Mouse (Mus musculus): ENCODE measurements around the gene Gm49336. TPM values are rescaled to one million over a fixed set of nuclear protein-coding genes. Genes with fewer than 3 reads are reported as not detected.

Gene Gm49336
- polyA plus RNA-seq, 1 experiment: 28.0 TPM

- Histone ChIP-seq H3K4me3 (ENCODE audit: insufficient read depth, low read length) (peak overlapping the region; percentile 95), H3K4me1 (ENCODE audit: control insufficient read depth, insufficient read depth, low read length) (peaks cover 9% of the 10 kb centered on the region), H3K27ac (ENCODE audit: insufficient read depth, low read depth, low read length) (no peak overlapping the region)
- no peak for TF ChIP-seq POLR2A (IDR thresholded peaks at IDR 0.05; ENCODE audit: borderline replicate concordance, low read depth, low read length)
- TF ChIP-seq CTCF (IDR thresholded peaks at IDR 0.05; ENCODE audit: low read depth, low read length): no peak
Observed at GRCm38 (mm10) chr14:60250366-60250765, 941 bp downstream of the Gm49336 start.

- H3K4me3 ChIP-seq (ENCODE audit: insufficient read depth, low read length): no peak overlapping the region
- TF ChIP-seq POLR2A (IDR thresholded peaks at IDR 0.05; ENCODE audit: borderline replicate concordance, low read depth, low read length) (no peak), CTCF (IDR thresholded peaks at IDR 0.05; ENCODE audit: low read depth, low read length) (no peak)
- H3K27ac ChIP-seq (ENCODE audit: insufficient read depth, low read depth, low read length): no peak overlapping the region
- no peaks in the 10 kb centered on the region for H3K4me1 ChIP-seq (ENCODE audit: control insufficient read depth, insufficient read depth, low read length)
Observed at GRCm38 (mm10) chr14:60238551-60238950, 12.8 kb downstream of the Gm49336 start.

- no peak overlapping the region for H3K4me3 ChIP-seq (ENCODE audit: insufficient read depth, low read length)
- no peak for TF ChIP-seq POLR2A (IDR thresholded peaks at IDR 0.05; ENCODE audit: borderline replicate concordance, low read depth, low read length)
- no peak for TF ChIP-seq CTCF (IDR thresholded peaks at IDR 0.05; ENCODE audit: low read depth, low read length)
- no peaks in the 10 kb centered on the region; the same call in 1 of the 2 replicates for H3K4me1 ChIP-seq (ENCODE audit: control insufficient read depth, insufficient read depth, low read length)
- H3K27ac ChIP-seq (ENCODE audit: insufficient read depth, low read depth, low read length): no peak overlapping the region
Observed at GRCm38 (mm10) chr14:60219886-60220285, 31.4 kb downstream of the Gm49336 start.

GRCm38 (mm10) chr14:60217616-60218015 lies 33.7 kb downstream of the Gm49336 start:
- no peaks in the 10 kb centered on the region for H3K4me1 ChIP-seq (ENCODE audit: control insufficient read depth, insufficient read depth, low read length)
- H3K27ac ChIP-seq (ENCODE audit: insufficient read depth, low read depth, low read length): no peak overlapping the region
- TF ChIP-seq POLR2A (IDR thresholded peaks at IDR 0.05; ENCODE audit: borderline replicate concordance, low read depth, low read length): no peak
- no peak for TF ChIP-seq CTCF (IDR thresholded peaks at IDR 0.05; ENCODE audit: low read depth, low read length)
- H3K4me3 ChIP-seq (ENCODE audit: insufficient read depth, low read length): no peak overlapping the region

DNA sequence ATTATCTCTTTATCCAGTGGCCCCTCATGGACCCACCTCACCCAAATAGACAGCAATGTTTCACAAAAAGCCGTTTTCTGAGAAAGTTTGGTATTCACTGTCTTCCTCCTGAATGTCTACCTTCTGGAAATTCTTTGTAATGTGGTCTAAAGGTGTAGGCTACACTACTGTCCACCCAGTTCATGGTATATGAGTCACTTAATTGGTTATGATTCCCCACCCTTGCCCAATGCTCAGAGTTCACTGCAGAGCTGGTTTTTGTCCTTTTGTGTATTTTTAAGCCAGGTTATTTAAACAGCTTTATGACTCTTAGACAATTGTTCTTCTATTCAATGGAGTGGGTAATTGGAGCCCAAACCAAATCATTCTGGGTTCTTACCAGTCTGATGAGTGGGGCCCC lies 35.2 kb downstream of the Gm49336 start:
- Histone ChIP-seq H3K4me1 (ENCODE audit: control insufficient read depth, insufficient read depth, low read length) (no peaks in the 10 kb centered on the region), H3K27ac (ENCODE audit: insufficient read depth, low read depth, low read length) (no peak overlapping the region), H3K4me3 (ENCODE audit: insufficient read depth, low read length) (no peak overlapping the region)
- TF ChIP-seq CTCF (IDR thresholded peaks at IDR 0.05; ENCODE audit: low read depth, low read length): no peak
- no peak for TF ChIP-seq POLR2A (IDR thresholded peaks at IDR 0.05; ENCODE audit: borderline replicate concordance, low read depth, low read length)

- Histone ChIP-seq H3K27ac (ENCODE audit: insufficient read depth, low read depth, low read length) (no peak overlapping the region), H3K4me3 (ENCODE audit: insufficient read depth, low read length) (no peak overlapping the region), H3K4me1 (ENCODE audit: control insufficient read depth, insufficient read depth, low read length) (no peaks in the 10 kb centered on the region)
- TF ChIP-seq CTCF (IDR thresholded peaks at IDR 0.05; ENCODE audit: low read depth, low read length) (no peak), POLR2A (IDR thresholded peaks at IDR 0.05; ENCODE audit: borderline replicate concordance, low read depth, low read length) (no peak)
Observed at GRCm38 (mm10) chr14:60215000-60215399, 36.3 kb downstream of the Gm49336 start.

GRCm38 (mm10) chr14:60214040-60214439 lies 37.3 kb downstream of the Gm49336 start:
- Histone ChIP-seq H3K4me3 (ENCODE audit: insufficient read depth, low read length) (no peak overlapping the region), H3K4me1 (ENCODE audit: control insufficient read depth, insufficient read depth, low read length) (no peaks in the 10 kb centered on the region), H3K27ac (ENCODE audit: insufficient read depth, low read depth, low read length) (no peak overlapping the region)
- TF ChIP-seq CTCF (IDR thresholded peaks at IDR 0.05; ENCODE audit: low read depth, low read length) (no peak), POLR2A (IDR thresholded peaks at IDR 0.05; ENCODE audit: borderline replicate concordance, low read depth, low read length) (no peak)

DNA sequence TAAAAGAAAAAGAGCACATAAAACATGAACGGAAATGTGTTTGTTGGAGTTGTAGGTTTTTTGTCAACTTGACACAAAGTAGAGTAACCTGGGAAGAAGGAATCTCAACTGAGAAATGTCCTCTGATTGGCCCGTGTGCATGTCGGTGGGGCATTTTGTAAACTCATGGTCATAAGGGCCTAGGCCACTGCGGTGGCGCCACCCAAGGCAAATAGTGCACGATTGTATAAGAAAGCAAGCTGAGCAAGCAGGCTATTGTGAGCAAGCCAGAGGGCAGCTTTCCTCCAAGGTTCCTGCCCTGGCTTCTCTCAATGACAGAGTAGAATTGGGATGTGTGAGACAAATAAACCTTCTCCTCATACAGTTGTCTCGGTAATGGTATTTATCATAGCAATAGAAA lies 42.1 kb downstream of the Gm49336 start:
- H3K27ac ChIP-seq (ENCODE audit: insufficient read depth, low read depth, low read length): no peak overlapping the region
- peaks cover 20% of the 10 kb centered on the region for H3K4me1 ChIP-seq (ENCODE audit: control insufficient read depth, insufficient read depth, low read length)
- TF ChIP-seq POLR2A (IDR thresholded peaks at IDR 0.05; ENCODE audit: borderline replicate concordance, low read depth, low read length): no peak
- TF ChIP-seq CTCF (IDR thresholded peaks at IDR 0.05; ENCODE audit: low read depth, low read length): no peak
- H3K4me3 ChIP-seq (ENCODE audit: insufficient read depth, low read length): no peak overlapping the region

GRCm38 (mm10) chr14:60204993-60205392 lies 46.3 kb downstream of the Gm49336 start:
- H3K4me3 ChIP-seq (ENCODE audit: insufficient read depth, low read length): no peak overlapping the region
- peak overlapping the region; percentile 82 for H3K27ac ChIP-seq (ENCODE audit: insufficient read depth, low read depth, low read length)
- TF ChIP-seq CTCF (IDR thresholded peaks at IDR 0.05; ENCODE audit: low read depth, low read length) (no peak), POLR2A (IDR thresholded peaks at IDR 0.05; ENCODE audit: borderline replicate concordance, low read depth, low read length) (no peak)
- peaks cover 20% of the 10 kb centered on the region for H3K4me1 ChIP-seq (ENCODE audit: control insufficient read depth, insufficient read depth, low read length)

DNA sequence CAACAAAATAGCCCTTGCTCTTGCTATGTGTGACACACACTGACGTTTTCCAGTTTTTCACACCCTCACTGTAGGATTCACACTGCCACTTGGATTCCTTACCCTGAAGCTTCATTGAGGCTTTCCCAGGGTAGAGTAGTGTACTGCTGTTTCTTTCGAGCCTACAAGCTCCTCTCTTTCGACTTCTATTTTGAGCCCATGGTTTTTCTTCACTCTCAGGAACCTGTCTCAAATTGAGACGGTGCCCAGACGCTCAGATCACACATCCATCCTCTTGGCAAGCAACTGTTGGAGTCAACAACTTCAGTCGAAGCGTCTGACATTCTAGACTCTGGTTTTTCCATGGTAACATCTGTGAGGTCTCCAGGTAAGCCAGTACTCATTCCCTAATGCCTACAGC lies 54.4 kb downstream of the Gm49336 start, which contains the start of gene Atp8a2:
Atp8a2 (minus strand) TSS at position 296 of the 400 bp plus-strand sequence.
- Histone ChIP-seq H3K4me3 (ENCODE audit: insufficient read depth, low read length) (no peak within 1 kb of the TSS), H3K27ac (ENCODE audit: insufficient read depth, low read depth, low read length) (no peak within 1 kb of the TSS), H3K4me1 (ENCODE audit: control insufficient read depth, insufficient read depth, low read length) (peaks cover 11% of the 10 kb centered on the region)
- TF ChIP-seq CTCF (IDR thresholded peaks at IDR 0.05; ENCODE audit: low read depth, low read length) (no peak), POLR2A (IDR thresholded peaks at IDR 0.05; ENCODE audit: borderline replicate concordance, low read depth, low read length) (no peak)

DNA sequence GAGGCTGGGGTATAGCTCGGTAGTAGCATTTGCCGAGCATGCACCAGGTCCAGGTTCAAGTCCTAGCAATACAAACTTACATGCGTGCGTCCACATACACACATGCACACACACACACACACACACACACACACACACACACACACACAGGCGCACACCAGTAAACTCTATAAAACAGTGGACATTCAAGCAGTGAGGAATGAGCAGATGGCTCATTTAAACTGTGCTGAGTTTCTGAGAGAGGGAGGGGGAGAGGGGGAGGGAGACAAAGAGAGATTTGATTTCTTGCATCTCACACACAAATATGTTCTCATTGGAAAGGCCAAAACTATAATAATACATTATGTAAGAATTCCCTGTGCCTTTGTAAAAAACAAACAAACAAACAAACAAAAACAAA lies 55.3 kb downstream of the Gm49336 start:
- TF ChIP-seq POLR2A (IDR thresholded peaks at IDR 0.05; ENCODE audit: borderline replicate concordance, low read depth, low read length) (no peak), CTCF (IDR thresholded peaks at IDR 0.05; ENCODE audit: low read depth, low read length) (no peak)
- Histone ChIP-seq H3K27ac (ENCODE audit: insufficient read depth, low read depth, low read length) (no peak overlapping the region), H3K4me1 (ENCODE audit: control insufficient read depth, insufficient read depth, low read length) (peaks cover 11% of the 10 kb centered on the region), H3K4me3 (ENCODE audit: insufficient read depth, low read length) (no peak overlapping the region)

Data from bone marrow macrophage, adult 2 months (primary cell).